Mouse (Mus musculus): Measurements from ENCODE around the gene Tnfsfm13. TPM values are rescaled to one million over a fixed set of nuclear protein-coding genes. Genes with fewer than 3 reads are reported as not detected.

Gene Tnfsfm13
- polyA plus RNA-seq, 1 experiment from 2014 or later = 1.5 TPM

- Histone ChIP-seq H3K9me3 (ENCODE audit: control insufficient read depth, low read length) (no peaks in the 10 kb centered on the region), H3K4me3 (ENCODE audit: low read depth, low read length) (no peak overlapping the region), H3K27ac (ENCODE audit: low read depth, low read length) (no peak overlapping the region), H3K27me3 (ENCODE audit: control insufficient read depth, insufficient read depth, low read length) (0 out of 2 replicates have a peak, but pooled peaks cover 3% of the 10 kb centered on the region), H3K4me1 (ENCODE audit: control insufficient read depth, insufficient read depth, low read length) (peaks cover 9% of the 10 kb centered on the region; the same call in 1 of the 2 replicates), H3K9ac (ENCODE audit: low read length) (no peak overlapping the region), H3K36me3 (ENCODE audit: control insufficient read depth, insufficient read depth, low read length) (no peaks in the 10 kb centered on the region), H3K4me2 (ENCODE audit: low read depth) (no peak overlapping the region)
- ATAC-seq (ENCODE audit: insufficient read depth, low FRiP score, low TSS enrichment) (no peak), DNase-seq (ENCODE audit: low spot score) (no peak)
- 70% methylated on average over 5 of the region's 5 CpGs for WGBS
These were observed 2.7 kb upstream of the Tnfsfm13 start for GRCm38 (mm10) chr11:69698574-69698973.

DNA sequence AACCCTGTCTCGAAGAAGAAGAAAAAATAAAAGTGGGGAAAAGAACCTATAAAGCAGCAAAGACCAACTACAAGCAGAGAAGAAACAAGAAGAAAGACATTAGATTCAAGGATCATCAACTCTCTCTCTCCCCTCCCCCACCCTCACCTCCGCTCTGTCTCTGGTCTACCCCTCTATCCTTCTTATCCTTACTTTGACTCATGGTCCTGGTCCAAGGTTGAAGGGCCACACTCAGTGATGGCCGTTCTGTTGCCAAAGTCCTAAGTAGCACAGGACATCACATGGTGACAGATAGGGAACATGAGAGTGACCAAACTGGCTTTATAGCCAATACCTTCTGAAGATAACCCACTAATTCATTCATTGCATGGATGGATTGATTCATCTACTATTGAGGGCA lies 1.5 kb upstream of the Tnfsfm13 start:
- no peak overlapping the region for H3K4me2 ChIP-seq (ENCODE audit: low read depth)
- DNase-seq (ENCODE audit: low spot score) = no peak

GRCm38 (mm10) chr11:69695046-69695360 lies 895 bp downstream of the Tnfsfm13 start:
- no peaks in the 10 kb centered on the region for H3K36me3 ChIP-seq (ENCODE audit: control insufficient read depth, insufficient read depth, low read length)
- no peak for ATAC-seq (ENCODE audit: insufficient read depth, low FRiP score, low TSS enrichment)
- H3K27me3 ChIP-seq (ENCODE audit: control insufficient read depth, insufficient read depth, low read length) = 0 out of 2 replicates have a peak, but pooled peaks cover 3% of the 10 kb centered on the region
- no peak for DNase-seq (ENCODE audit: low spot score)
- H3K4me2 ChIP-seq (ENCODE audit: low read depth) = peak overlapping the region; percentile 84
- peaks cover 9% of the 10 kb centered on the region; the same call in 1 of the 2 replicates for H3K4me1 ChIP-seq (ENCODE audit: control insufficient read depth, insufficient read depth, low read length)
- peak overlapping the region; percentile 43; the same call in 1 of the 2 replicates for H3K4me3 ChIP-seq (ENCODE audit: low read depth, low read length)
- H3K27ac ChIP-seq (ENCODE audit: low read depth, low read length) = no peak overlapping the region
- 35% methylated on average over 6 of the region's 6 CpGs for WGBS
- H3K9me3 ChIP-seq (ENCODE audit: control insufficient read depth, low read length) = no peaks in the 10 kb centered on the region
- no peak overlapping the region for H3K9ac ChIP-seq (ENCODE audit: low read length)

More for the DNA sequence above, 1.5 kb upstream of the Tnfsfm13 start:
- H3K4me1 ChIP-seq (ENCODE audit: control insufficient read depth, insufficient read depth, low read length) = peaks cover 9% of the 10 kb centered on the region; the same call in 1 of the 2 replicates
- no peaks in the 10 kb centered on the region for H3K9me3 ChIP-seq (ENCODE audit: control insufficient read depth, low read length)
- ATAC-seq (ENCODE audit: insufficient read depth, low FRiP score, low TSS enrichment) = no peak
- H3K4me3 ChIP-seq (ENCODE audit: low read depth, low read length) = no peak overlapping the region
- 83% methylated on average over 3 of the region's 3 CpGs for WGBS
- no peak overlapping the region for H3K9ac ChIP-seq (ENCODE audit: low read length)
- no peaks in the 10 kb centered on the region for H3K36me3 ChIP-seq (ENCODE audit: control insufficient read depth, insufficient read depth, low read length)
- H3K27ac ChIP-seq (ENCODE audit: low read depth, low read length) = no peak overlapping the region
- H3K27me3 ChIP-seq (ENCODE audit: control insufficient read depth, insufficient read depth, low read length) = 0 out of 2 replicates have a peak, but pooled peaks cover 3% of the 10 kb centered on the region

DNA sequence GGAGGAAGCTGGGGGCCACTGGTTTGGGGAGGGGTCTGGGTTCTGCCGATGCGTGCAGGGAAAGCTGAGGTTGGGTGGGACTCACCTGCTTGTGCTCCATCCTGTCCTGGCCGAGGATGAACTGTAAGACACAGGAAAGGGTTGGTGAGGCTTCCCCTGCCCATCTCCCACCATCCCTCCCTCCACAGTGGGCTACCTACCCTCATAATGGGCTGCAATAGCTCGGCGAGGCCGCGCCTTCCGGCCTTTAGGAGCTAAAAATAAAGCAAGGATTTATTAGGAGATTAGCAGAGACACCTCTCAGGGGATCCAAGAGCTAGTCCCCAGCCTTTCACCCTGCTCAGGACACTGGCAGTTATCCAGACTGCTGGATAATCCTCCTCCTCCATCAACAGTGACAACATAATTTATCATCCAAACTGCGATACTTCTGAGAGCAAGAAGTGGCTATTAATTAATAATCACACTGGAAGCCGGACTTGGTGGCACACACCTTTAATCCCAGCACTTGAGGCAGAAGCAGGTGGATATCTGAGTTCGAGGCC lies 2.4 kb downstream of the Tnfsfm13 start:
- Histone ChIP-seq H3K36me3 (ENCODE audit: control insufficient read depth, insufficient read depth, low read length) (no peaks in the 10 kb centered on the region), H3K4me2 (ENCODE audit: low read depth) (no peak overlapping the region), H3K9me3 (ENCODE audit: control insufficient read depth, low read length) (no peaks in the 10 kb centered on the region), H3K4me3 (ENCODE audit: low read depth, low read length) (no peak overlapping the region), H3K27me3 (ENCODE audit: control insufficient read depth, insufficient read depth, low read length) (0 out of 2 replicates have a peak, but pooled peaks cover 3% of the 10 kb centered on the region), H3K4me1 (ENCODE audit: control insufficient read depth, insufficient read depth, low read length) (peaks cover 9% of the 10 kb centered on the region; the same call in 1 of the 2 replicates), H3K9ac (ENCODE audit: low read length) (no peak overlapping the region; the same call in 1 of the 2 replicates), H3K27ac (ENCODE audit: low read depth, low read length) (no peak overlapping the region)
- WGBS = 63% methylated on average over 11 of the region's 11 CpGs
- DNase-seq (ENCODE audit: low spot score) (no peak), ATAC-seq (ENCODE audit: insufficient read depth, low FRiP score, low TSS enrichment) (no peak)

GRCm38 (mm10) chr11:69692863-69693262 lies 3.0 kb downstream of the Tnfsfm13 start:
- ATAC-seq (ENCODE audit: insufficient read depth, low FRiP score, low TSS enrichment) (no peak), DNase-seq (ENCODE audit: low spot score) (no peak)
- Histone ChIP-seq H3K4me1 (ENCODE audit: control insufficient read depth, insufficient read depth, low read length) (peaks cover 9% of the 10 kb centered on the region; the same call in 1 of the 2 replicates), H3K4me2 (ENCODE audit: low read depth) (no peak overlapping the region), H3K9ac (ENCODE audit: low read length) (no peak overlapping the region), H3K4me3 (ENCODE audit: low read depth, low read length) (no peak overlapping the region), H3K36me3 (ENCODE audit: control insufficient read depth, insufficient read depth, low read length) (no peaks in the 10 kb centered on the region), H3K27me3 (ENCODE audit: control insufficient read depth, insufficient read depth, low read length) (0 out of 2 replicates have a peak, but pooled peaks cover 3% of the 10 kb centered on the region), H3K9me3 (ENCODE audit: control insufficient read depth, low read length) (no peaks in the 10 kb centered on the region), H3K27ac (ENCODE audit: low read depth, low read length) (no peak overlapping the region)
- 85% methylated on average over 6 of the region's 6 CpGs for WGBS

DNA sequence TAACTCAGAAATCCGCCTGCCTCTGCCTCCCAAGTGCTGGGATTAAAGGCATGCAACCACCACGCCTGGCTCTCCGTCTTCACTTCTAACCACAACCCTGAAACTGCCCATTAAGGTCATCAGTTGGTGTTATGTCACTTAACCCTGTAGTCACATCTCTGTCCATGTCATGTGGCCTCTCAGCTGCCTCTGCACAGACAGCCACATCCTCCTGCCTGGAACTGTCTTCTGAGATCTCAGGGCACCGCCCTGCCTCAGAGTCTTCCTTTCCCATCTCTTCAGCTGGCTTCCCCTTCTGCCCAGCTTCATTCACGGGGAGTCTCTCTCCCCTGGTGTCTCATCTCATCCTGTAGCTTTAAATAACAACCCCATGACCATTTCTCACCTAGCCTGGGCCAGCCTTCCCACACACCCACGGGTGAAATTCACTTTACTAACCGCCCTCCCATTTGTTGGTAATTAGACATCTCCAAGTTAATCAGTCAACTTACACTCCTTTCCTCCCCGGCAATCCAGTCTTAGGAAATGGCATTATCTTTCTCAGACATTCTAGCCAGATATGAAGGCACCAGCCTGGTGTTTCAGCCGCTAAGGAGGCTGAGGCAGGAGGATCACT lies 3.6 kb downstream of the Tnfsfm13 start:
- Histone ChIP-seq H3K4me2 (ENCODE audit: low read depth) (no peak overlapping the region), H3K27ac (ENCODE audit: low read depth, low read length) (no peak overlapping the region), H3K9ac (ENCODE audit: low read length) (no peak overlapping the region), H3K4me3 (ENCODE audit: low read depth, low read length) (no peak overlapping the region), H3K27me3 (ENCODE audit: control insufficient read depth, insufficient read depth, low read length) (0 out of 2 replicates have a peak, but pooled peaks cover 3% of the 10 kb centered on the region), H3K4me1 (ENCODE audit: control insufficient read depth, insufficient read depth, low read length) (peaks cover 9% of the 10 kb centered on the region; the same call in 1 of the 2 replicates), H3K36me3 (ENCODE audit: control insufficient read depth, insufficient read depth, low read length) (no peaks in the 10 kb centered on the region), H3K9me3 (ENCODE audit: control insufficient read depth, low read length) (no peaks in the 10 kb centered on the region)
- WGBS = 81% methylated on average over 9 of the region's 9 CpGs
- ATAC-seq (ENCODE audit: insufficient read depth, low FRiP score, low TSS enrichment) (no peak), DNase-seq (ENCODE audit: low spot score) (no peak)

- Histone ChIP-seq H3K4me2 (ENCODE audit: low read depth) (no peak overlapping the region), H3K36me3 (ENCODE audit: control insufficient read depth, insufficient read depth, low read length) (no peaks in the 10 kb centered on the region), H3K9ac (ENCODE audit: low read length) (no peak overlapping the region), H3K9me3 (ENCODE audit: control insufficient read depth, low read length) (no peaks in the 10 kb centered on the region), H3K27me3 (ENCODE audit: control insufficient read depth, insufficient read depth, low read length) (0 out of 2 replicates have a peak, but pooled peaks cover 1% of the 10 kb centered on the region), H3K4me3 (ENCODE audit: low read depth, low read length) (no peak overlapping the region), H3K4me1 (ENCODE audit: control insufficient read depth, insufficient read depth, low read length) (no peaks in the 10 kb centered on the region), H3K27ac (ENCODE audit: low read depth, low read length) (no peak overlapping the region)
- DNase-seq (ENCODE audit: low spot score) (no peak), ATAC-seq (ENCODE audit: insufficient read depth, low FRiP score, low TSS enrichment) (no peak)
- WGBS = 100% methylated on average over 1 of the region's 1 CpGs
These were observed 6.0 kb downstream of the Tnfsfm13 start for GRCm38 (mm10) chr11:69689891-69690290.

DNA sequence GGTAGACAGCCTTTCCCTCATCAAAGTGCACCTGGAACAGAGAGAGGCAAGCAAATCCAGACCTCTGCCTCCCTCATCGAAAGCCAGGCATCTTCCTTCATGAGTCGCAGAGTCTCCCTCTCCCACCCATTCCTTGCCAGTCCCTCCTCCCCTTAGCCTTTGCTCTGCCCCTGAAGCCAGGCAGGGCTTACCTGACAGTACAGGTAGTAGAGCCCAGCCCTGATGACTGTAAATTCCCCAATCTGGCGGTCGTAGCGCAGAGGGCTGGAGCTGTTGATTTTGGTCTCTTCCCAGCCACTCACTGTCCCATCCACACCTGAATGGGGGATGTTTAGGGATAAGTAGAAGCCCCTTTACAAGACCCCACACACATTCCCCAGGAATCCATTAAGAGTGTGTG lies 8.8 kb downstream of the Tnfsfm13 start:
- Histone ChIP-seq H3K9ac (ENCODE audit: low read length) (no peak overlapping the region), H3K27ac (ENCODE audit: low read depth, low read length) (no peak overlapping the region), H3K4me3 (ENCODE audit: low read depth, low read length) (no peak overlapping the region), H3K4me2 (ENCODE audit: low read depth) (no peak overlapping the region), H3K4me1 (ENCODE audit: control insufficient read depth, insufficient read depth, low read length) (0 out of 2 replicates have a peak, but pooled peaks cover 2% of the 10 kb centered on the region), H3K27me3 (ENCODE audit: control insufficient read depth, insufficient read depth, low read length) (no peaks in the 10 kb centered on the region), H3K36me3 (ENCODE audit: control insufficient read depth, insufficient read depth, low read length) (no peaks in the 10 kb centered on the region), H3K9me3 (ENCODE audit: control insufficient read depth, low read length) (no peaks in the 10 kb centered on the region)
- WGBS = 72% methylated on average over 5 of the region's 5 CpGs
- DNase-seq (ENCODE audit: low spot score) = no peak
- ATAC-seq (ENCODE audit: insufficient read depth, low FRiP score, low TSS enrichment) = no peak

DNA sequence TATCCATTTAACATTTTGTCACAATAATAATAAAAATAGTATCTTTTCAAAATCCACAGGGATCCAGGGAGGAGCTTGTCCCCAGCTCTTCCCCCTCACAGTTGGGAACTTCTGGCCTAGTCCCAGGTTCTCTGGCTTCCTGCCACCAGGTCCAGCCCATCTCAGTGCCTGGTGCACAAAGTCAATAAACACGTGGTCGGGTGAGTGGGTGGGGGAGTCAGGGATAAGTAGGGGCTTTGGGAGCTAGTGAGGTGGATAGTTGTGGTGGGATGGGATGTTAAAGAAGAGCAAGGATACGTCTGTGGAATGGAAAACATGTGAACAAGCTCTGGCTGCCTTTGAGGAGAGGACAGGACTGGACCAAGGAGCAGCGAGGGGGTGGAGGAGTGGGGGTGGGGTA lies 9.5 kb downstream of the Tnfsfm13 start:
- Histone ChIP-seq H3K27me3 (ENCODE audit: control insufficient read depth, insufficient read depth, low read length) (no peaks in the 10 kb centered on the region), H3K36me3 (ENCODE audit: control insufficient read depth, insufficient read depth, low read length) (no peaks in the 10 kb centered on the region), H3K4me2 (ENCODE audit: low read depth) (no peak overlapping the region), H3K9ac (ENCODE audit: low read length) (no peak overlapping the region), H3K9me3 (ENCODE audit: control insufficient read depth, low read length) (no peaks in the 10 kb centered on the region), H3K27ac (ENCODE audit: low read depth, low read length) (no peak overlapping the region), H3K4me3 (ENCODE audit: low read depth, low read length) (no peak overlapping the region), H3K4me1 (ENCODE audit: control insufficient read depth, insufficient read depth, low read length) (0 out of 2 replicates have a peak, but pooled peaks cover 2% of the 10 kb centered on the region)
- no peak for DNase-seq (ENCODE audit: low spot score)
- 23% methylated on average over 4 of the region's 4 CpGs for WGBS
- no peak for ATAC-seq (ENCODE audit: insufficient read depth, low FRiP score, low TSS enrichment)

All from neural tube, embryonic 11.5 days (tissue).